Mouse (Mus musculus): Measurements from ENCODE around the gene S1pr3.

Gene S1pr3

GRCm38 (mm10) chr13:51405731-51406320 lies 2.6 kb upstream of the S1pr3 start:
- DNase-seq (ENCODE audit: low spot score in 2 of 2), result no peak

- DNase-seq (ENCODE audit: low spot score in 2 of 2), result no peak
Observed at GRCm38 (mm10) chr13:51407541-51408217, 760 bp upstream of the S1pr3 start.

DNA sequence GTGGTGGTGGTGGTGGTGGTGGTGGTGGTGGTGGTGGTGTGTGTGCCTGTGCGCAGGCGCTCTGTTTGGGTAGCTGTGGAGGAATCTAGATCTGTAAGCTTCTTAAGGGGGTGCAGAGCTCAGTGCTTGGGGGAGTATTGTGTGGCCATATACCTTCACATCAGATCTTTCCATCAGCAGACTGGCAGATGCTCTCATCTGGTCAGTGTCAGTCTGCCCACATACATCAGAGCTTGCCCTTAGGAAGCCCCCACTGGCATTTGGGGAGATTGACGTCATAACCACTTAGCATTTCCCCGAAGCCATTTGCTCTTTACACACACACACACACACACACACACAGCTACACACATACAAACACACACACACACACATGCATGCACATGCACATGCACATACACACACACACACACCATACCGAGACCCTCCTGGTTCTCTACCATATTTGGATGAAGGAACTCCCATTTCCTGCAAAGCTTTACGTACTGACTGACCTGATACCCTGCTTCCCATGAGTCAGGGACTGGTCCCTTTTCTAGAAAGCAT lies 1.6 kb downstream of the S1pr3 start:
- no peak for DNase-seq (ENCODE audit: low spot score in 2 of 2)

DNA sequence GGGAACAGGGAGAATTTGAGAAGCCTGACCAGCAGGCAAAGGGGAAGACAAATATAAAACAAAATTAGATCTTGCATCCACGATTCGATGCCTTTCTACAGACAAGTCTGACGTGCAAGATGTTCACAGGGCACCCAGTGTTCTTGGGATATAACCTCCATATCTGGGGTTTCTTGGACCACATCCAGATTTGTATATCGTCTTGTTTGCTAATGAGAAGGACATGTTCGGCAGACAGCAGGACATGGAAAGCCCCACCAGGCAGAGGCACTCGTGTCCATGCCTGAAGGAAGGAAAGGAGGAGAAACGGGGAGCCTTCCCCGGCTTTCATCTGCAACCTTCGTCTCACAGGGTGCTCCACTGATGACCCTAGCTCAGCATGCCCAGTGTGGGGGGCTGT lies 2.8 kb downstream of the S1pr3 start:
- DNase-seq (ENCODE audit: low spot score in 2 of 2), result no peak

- no peak for DNase-seq (ENCODE audit: low spot score in 2 of 2)
Observed at GRCm38 (mm10) chr13:51411696-51412430, 3.4 kb downstream of the S1pr3 start.

DNA sequence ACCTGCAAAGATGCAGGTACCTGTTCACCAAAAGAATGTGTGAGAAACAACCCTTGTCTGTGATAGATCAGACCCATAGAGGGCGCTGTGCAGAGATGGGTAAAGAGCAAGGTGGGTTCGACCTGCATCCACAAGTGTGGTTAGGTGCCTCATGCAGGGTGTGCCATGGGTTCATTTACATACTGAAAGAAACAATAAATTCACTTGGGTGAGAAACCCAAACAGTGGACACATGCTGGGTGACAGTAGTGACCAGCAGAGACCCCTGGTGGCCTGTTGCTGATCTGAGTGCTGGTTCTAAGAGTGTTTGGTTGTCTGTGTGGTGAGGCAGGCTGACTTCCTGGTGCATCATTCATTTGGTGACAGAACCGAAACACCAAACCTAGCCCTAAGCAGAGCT lies 5.0 kb downstream of the S1pr3 start:
- DNase-seq (ENCODE audit: low spot score in 2 of 2), result peak in 1 of 2 experiments; percentile 16

GRCm38 (mm10) chr13:51416727-51417126 lies 8.3 kb downstream of the S1pr3 start:
- DNase-seq (ENCODE audit: low spot score in 2 of 2), result no peak

DNA sequence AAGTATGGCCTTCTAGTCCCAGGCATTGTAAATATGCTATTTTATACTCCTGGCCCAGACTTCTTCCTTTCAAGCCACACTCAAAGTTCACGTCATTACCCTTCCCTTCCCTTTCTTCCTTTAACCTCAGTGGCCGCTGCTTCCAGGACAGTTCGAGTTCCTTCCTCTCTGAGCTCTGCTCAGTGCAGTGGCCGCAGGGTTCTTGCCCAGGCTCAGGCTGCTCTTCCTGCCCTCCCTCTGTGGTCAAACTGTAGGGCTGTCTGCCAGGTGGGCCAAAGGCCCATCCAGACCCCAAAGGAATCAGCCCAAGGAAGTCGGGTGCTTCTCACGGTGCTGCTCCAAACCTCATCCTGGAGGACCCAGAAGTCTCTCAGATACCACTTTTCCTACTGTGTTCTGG lies 9.4 kb downstream of the S1pr3 start:
- no peak for DNase-seq (ENCODE audit: low spot score in 2 of 2)

DNA sequence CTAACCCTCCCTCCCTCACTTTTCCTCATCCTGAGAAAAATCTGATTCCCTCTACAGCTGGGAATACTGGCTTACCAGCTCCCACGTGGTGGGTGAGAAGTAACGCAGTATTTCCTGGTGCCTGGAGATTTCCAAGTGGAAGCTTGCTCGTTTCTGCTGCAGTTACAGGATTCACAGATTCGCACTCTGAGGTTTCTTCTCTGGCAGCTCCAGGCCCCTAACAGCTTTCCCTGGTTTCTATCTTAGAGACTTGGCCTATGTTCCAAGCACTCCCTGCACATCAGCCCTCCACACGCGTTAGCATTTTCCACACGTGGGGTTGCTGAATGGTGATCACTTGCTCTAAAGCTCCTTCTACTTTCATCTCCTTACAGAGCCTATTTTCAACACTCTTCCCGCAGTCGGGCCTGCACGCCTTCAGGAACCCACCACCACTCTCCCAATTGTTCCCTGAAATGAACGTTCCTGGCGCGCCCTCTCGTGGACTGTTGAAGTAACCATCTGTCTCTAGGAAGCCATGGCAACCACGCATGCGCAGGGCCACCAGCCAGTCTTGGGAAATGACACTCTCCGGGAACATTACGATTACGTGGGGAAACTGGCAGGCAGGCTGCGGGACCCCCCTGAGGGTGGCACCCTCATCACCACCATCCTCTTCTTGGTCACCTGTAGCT lies 10.0 kb downstream of the S1pr3 start:
- peak; percentile 61 to 78 for DNase-seq (ENCODE audit: low spot score in 2 of 2)

DNA sequence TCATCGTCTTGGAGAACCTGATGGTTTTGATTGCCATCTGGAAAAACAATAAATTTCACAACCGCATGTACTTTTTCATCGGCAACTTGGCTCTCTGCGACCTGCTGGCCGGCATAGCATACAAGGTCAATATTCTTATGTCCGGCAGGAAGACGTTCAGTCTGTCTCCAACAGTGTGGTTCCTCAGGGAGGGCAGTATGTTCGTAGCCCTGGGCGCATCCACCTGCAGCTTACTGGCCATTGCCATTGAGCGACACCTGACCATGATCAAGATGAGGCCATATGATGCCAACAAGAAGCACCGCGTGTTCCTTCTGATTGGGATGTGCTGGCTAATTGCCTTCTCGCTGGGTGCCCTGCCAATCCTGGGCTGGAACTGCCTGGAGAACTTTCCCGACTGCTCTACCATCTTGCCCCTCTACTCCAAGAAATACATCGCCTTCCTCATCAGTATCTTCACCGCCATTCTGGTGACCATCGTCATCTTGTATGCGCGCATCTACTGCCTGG lies 10.6 kb downstream of the S1pr3 start:
- no peak for DNase-seq (ENCODE audit: low spot score in 2 of 2)

DNA sequence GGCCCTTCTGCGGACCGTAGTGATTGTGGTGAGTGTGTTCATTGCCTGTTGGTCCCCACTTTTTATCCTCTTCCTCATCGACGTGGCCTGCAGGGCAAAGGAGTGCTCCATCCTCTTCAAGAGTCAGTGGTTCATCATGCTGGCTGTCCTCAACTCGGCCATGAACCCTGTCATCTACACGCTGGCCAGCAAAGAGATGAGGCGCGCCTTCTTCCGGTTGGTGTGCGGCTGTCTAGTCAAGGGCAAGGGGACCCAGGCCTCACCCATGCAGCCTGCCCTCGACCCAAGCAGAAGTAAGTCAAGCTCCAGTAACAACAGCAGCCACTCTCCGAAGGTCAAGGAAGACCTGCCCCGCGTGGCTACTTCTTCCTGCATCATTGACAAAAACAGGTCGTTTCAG lies 11.1 kb downstream of the S1pr3 start:
- DNase-seq (ENCODE audit: low spot score in 2 of 2), result no peak

GRCm38 (mm10) chr13:51420861-51421260 lies 12.4 kb downstream of the S1pr3 start:
- DNase-seq (ENCODE audit: low spot score in 2 of 2), result no peak

DNA sequence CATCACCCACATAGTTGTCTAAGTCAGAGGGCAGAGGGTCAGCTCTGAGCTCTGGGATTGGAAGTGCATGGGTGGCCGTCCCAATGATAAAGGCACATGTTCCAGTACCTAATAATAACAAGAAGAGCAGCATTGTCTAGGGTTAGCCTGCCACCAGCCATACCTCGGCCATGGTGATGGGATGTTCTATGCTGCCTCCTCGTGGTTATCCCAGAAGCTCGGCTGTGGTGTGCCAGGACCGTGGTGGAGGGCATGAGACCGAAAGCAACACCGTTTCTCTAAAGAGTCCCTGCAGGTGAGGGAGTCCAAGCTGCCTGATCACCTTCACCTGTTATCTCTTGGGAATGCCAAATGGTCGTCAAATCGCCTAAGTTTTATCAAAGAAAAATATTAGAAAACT lies 15.2 kb downstream of the S1pr3 start:
- DNase-seq (ENCODE audit: low spot score in 2 of 2), result no peak

DNA sequence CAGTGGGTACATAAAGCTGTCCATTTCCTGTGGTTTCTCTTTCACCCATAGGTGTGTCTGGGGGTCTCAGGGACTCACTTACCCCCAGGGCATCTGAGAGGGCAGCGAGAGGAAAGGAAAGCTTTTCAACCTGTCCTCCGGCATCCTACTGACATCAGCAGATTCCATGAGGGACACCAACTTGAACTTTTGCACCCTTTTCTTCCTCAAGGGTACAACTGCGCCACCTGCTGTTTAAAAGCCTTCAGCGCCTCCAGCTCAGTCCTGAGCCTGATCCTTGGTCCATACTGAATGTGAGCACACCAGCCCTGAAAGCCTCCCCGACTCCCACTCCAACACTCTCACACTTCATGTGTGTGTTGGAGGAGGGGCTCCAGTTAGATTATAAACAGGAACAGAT lies 16.2 kb downstream of the S1pr3 start:
- peak in 1 of 2 experiments; percentile 50 for DNase-seq (ENCODE audit: low spot score in 2 of 2)

DNA sequence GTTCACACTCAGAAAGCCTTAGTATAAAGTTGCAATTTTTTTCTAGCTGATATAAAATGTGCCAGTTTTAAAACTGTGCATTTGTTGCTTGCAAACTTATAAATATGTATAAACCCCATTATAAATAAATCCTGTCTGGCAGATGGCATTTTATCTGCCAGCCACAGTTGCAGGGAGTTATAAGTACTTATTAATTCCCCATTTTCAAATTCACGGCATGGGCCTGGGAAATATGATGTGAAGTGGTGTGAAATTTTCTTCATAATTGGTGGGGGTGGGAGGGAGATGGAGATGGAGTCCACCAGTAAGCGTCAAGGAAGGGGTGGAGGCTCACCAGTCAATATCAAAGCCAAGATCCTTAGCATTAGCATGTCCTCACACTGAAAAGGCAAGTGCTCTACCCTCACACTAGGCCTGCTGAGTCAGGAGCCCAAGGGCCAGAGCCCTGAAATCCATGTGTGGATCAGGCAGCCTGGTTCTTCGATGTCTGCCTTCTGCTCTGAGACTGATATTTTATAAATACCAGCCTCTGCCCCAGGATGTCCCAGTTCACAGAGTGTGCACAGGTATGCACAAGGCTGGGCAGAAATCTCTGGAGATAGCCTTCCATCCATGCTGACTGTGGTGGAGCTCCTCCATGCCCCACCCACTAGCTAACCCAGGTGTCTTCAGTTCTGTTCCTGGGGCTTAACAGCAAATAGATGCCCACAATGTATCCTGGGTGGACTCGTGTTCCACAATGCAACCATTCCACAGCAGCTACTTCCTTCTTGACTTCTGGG lies 17.4 kb downstream of the S1pr3 start:
- no peak for DNase-seq (ENCODE audit: low spot score in 2 of 2)

- DNase-seq (ENCODE audit: low spot score in 2 of 2), result no peak
Observed at GRCm38 (mm10) chr13:51433371-51433770, 24.9 kb downstream of the S1pr3 start.

DNA sequence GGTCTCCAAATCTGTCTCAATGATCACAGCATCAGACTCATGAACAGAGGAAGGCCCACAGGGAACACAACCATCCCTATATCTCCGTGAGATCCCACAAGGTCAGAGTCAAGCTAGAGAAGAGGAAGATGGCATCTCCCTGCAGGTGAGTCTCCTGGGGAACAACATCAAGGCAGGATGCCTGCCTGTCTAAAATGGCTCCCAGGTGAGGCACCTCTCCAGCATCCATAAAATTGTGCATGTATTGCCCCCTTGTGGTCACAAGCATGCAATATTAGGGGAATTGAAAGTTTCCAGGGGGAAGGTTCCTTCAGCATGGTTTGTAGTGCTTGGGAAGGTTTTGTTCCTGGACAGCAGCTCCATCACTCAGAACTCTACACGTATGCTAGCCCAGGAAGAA lies 26.0 kb downstream of the S1pr3 start:
- no peak for DNase-seq (ENCODE audit: low spot score in 2 of 2)

DNA sequence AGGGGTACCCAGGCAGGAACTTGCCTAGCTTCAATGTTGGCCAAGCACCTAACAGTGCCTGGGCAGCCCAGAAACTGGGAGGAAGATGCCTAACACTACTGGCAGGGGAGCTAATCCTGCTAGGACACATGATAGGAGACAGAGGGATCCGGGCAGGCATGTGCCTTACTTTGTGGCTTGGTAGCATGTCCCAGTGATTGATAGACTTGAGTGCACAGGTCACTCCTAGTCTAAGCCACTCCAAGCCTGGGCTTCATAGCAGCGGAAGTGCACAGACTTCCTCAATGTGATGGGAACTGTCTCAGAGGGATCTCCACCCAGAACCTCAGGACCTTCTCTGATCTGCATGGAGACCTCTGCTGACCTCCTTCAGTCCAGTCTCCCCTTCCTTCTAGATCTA lies 26.7 kb downstream of the S1pr3 start:
- no peak for DNase-seq (ENCODE audit: low spot score in 2 of 2)

DNA sequence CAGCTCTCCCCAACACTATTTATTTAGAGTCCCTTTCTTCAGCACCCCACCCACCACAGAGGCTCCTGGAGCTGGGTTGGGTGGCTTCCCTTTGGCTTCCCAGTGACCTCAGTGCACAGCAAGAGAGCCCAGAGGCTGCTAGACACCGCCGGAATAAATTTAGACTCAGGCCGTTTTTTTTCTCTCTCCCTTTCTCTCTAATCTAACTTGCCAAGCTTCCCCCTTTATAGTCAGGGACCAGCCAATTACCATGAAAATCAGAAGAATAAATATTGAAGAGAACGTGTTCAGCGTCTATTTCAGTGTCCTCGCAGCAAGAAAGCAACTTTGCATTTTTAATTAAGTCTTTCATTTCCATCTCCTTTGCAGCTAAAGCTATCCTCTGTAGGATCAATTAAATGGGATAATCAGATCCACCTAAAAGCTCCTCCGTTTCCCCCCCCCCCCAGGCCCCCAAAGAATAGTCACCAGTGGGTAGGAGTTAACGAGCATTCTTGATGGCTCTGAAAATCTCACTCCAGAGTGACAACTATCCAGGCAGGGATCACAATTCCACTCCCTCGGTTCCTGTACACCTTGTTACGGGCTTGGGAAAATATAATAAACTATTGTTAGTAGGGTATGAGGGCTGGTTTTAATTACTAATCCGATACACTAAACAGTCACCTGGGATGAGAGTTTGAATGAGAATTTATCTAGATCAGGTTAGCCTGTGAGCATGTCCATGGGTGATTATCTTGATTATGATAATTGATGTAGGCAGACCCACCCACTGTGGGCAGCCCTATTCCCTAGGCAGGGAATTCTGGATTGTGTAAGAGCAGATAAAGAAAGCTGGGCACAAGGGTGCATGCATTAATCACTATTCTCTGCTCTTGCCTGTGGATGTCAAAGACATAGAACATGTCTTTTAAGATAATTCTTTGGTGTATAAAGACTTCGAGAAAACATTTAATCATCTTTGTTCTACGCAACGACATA lies 29.0 kb downstream of the S1pr3 start:
- no peak for DNase-seq (ENCODE audit: low spot score in 2 of 2)

- DNase-seq (ENCODE audit: low spot score in 2 of 2), result no peak
Observed at GRCm38 (mm10) chr13:51442922-51443321, 34.5 kb downstream of the S1pr3 start.
